Mouse (Mus musculus): Measurements from ENCODE around the gene Cryab. TPM values are rescaled to one million over a fixed set of nuclear protein-coding genes. Genes with fewer than 3 reads are reported as not detected.
A peak's percentile ranks its signal among the peaks of the same experiment; 100 is the strongest.

The Cryab gene
- polyA plus RNA-seq, 1 experiment from 2014 or later, result 5.3 TPM

DNA sequence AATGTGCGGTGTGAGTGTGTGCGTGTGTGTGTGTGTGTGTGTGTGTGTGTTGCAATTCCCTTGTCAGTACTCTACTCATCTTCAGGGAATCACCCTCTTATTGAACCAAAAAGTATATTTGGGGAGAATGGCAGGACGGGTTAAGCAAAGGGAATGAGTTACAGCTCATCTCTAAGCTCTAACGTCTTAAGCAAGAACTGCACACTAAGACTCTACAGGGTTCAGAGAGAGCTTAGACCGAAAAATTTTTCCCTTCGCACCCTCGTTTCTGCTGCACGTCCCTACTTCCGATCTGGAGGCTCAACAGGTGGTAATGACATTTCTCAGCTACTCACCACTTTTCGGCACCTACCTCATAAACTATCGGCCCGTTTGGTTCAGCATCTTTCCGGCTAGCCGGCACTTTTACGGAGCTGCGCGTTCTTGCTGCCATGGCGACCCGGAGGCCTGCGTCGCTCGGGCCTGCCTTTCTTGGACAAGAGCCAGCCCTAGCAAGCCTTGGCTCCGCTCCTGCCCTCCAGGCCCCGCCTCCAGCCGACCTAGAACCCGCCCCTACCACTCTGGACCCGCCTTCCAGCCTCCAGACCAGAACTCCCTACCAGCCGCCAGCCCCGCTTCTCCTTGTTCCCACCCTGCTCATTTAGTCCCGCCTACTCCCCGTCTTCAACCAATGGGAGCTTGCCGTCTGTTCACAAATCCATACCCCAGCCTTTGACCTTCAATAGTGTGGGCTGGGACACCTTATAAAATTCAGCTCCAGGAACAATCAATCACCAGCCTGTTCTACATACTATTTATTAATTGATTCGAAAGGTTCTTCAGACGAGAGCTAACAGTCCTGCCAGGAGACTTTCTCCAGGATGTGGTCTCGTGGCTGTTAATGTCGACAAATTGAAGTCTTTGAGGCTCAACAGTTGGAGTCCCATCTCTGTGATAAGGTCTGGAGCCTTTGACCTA is 11.9 kb upstream of the Cryab start, which contains the start of gene Dixdc1:
Gene Dixdc1, minus strand, starts transcription at position 604 of the 957 bp plus-strand sequence.
- ATAC-seq (ENCODE audit: low FRiP score), result peak; percentile 97
- Histone ChIP-seq H3K9ac (ENCODE audit: low read length) (no peak within 1 kb of the TSS), H3K4me3 (ENCODE audit: low read depth, low read length) (peak within 1 kb of the TSS; percentile 15), H3K27ac (ENCODE audit: low read depth, low read length) (no peak within 1 kb of the TSS), H3K4me1 (ENCODE audit: control insufficient read depth, insufficient read depth, low read length) (no peaks in the 10 kb centered on the region), H3K36me3 (ENCODE audit: control insufficient read depth, insufficient read depth, low read length) (no peaks in the 10 kb centered on the region), H3K27me3 (ENCODE audit: control insufficient read depth, insufficient read depth, low read length) (no peaks in the 10 kb centered on the region), H3K4me2 (peak within 1 kb of the TSS; percentile 42), H3K9me3 (ENCODE audit: control insufficient read depth, low read length) (no peaks in the 10 kb centered on the region)
- 14% methylated on average over 36 of the region's 36 CpGs for WGBS
- DNase-seq (ENCODE audit: low spot score, missing footprints), result peak; percentile 98

DNA sequence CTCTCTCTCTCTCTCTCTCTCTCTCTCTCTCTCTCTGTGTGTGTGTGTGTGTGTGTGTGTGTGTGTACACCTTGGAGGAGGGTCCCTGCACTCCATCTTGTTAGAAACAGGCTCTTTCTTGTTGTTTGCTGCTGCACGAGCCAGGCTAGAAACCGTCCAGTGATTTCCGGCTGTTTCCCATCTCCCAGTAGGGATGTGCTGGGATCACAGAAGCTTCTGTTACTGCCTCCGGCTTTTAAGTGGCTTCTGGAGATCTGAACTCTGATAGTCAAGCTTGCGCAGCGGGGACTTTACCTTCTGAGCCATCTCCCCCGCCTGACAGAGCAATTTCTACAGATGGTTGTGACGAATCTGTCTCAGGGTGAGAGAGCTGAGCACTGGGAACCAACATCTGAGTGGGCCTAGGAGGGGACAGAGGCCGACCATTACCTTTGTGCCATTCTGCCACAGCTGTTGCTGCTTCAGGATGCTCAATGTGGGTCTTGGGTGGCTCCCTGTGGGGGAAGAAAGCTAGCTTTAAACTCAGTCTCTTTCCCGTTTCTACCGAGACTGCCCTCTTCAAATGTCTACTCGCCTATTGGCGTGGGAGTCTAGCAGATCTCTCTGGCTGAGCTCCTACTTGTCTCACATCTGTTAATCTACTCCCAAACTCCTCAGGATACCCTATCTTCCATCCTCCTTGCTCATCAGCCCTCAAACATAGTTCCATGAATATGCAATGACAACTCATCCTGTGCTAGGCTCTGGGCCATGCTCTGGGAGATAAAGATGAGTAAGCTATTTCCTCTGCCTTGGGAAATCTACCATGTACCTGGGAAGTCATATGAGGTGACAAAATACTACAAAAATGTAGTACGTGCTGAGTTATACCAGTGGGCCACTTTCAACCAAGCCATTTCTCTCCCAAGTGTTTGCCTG is 10.0 kb upstream of the Cryab start:
- DNase-seq (ENCODE audit: low spot score, missing footprints), result peak; percentile 81
- WGBS, result 90% methylated on average over 14 of the region's 14 CpGs
- no peak overlapping the region for H3K4me2 ChIP-seq

DNA sequence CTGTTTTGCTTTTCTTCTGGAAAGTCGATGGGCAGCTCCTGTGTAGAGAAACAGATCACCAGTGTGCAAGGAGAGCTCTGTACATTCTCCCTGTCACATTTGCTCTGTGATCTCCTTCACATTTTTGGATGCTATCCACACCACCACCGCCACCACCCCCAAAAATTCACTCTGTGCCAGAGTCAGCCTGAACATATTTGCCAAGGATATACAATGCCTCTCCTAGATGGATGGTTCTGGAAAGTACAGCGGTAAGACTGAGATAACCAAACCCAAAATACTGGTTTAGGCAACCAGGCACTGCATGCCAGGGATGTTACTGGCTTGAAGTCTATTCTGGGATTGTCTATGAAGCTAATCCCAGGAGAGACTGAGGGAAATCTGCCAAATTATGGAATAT is 8.9 kb upstream of the Cryab start:
- no peak for DNase-seq (ENCODE audit: low spot score, missing footprints)
- no peaks in the 10 kb centered on the region; the same call in 1 of the 2 replicates for H3K27me3 ChIP-seq (ENCODE audit: control insufficient read depth, insufficient read depth, low read length)
- 84% methylated on average over 3 of the region's 3 CpGs for WGBS

More for the DNA sequence above, 10.0 kb upstream of the Cryab start:
- Histone ChIP-seq H3K36me3 (ENCODE audit: control insufficient read depth, insufficient read depth, low read length) (no peaks in the 10 kb centered on the region), H3K4me3 (ENCODE audit: low read depth, low read length) (no peak overlapping the region), H3K27me3 (ENCODE audit: control insufficient read depth, insufficient read depth, low read length) (no peaks in the 10 kb centered on the region; the same call in 1 of the 2 replicates), H3K9me3 (ENCODE audit: control insufficient read depth, low read length) (no peaks in the 10 kb centered on the region), H3K27ac (ENCODE audit: low read depth, low read length) (no peak overlapping the region), H3K4me1 (ENCODE audit: control insufficient read depth, insufficient read depth, low read length) (peaks cover 2% of the 10 kb centered on the region; the same call in 1 of the 2 replicates), H3K9ac (ENCODE audit: low read length) (no peak overlapping the region)
- ATAC-seq (ENCODE audit: low FRiP score), result no peak

DNA sequence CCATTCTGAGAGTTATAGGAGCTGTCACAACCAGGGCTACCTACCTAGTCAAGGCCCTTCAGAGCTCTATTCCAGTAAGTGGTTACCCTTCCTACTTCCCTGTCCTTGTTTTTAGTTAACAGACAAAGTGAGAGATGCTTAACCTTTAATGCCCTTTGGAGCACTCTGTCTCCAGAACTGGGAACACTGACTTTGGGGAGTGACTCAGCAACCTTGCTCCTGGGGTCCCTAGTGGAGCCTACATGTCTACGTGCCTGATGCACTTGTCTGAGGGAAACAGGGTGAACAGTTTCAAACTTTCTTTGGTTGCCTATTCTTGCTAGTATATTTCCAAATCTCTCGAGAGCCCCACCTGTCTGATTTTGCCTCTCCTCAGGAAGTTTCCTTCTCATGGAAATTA is 8.4 kb upstream of the Cryab start:
- 78% methylated on average over 2 of the region's 2 CpGs for WGBS
- no peak for DNase-seq (ENCODE audit: low spot score, missing footprints)

More for the DNA sequence above, 8.9 kb upstream of the Cryab start:
- no peak for ATAC-seq (ENCODE audit: low FRiP score)
- Histone ChIP-seq H3K36me3 (ENCODE audit: control insufficient read depth, insufficient read depth, low read length) (no peaks in the 10 kb centered on the region), H3K9ac (ENCODE audit: low read length) (no peak overlapping the region), H3K27ac (ENCODE audit: low read depth, low read length) (no peak overlapping the region), H3K4me3 (ENCODE audit: low read depth, low read length) (no peak overlapping the region), H3K4me2 (no peak overlapping the region), H3K9me3 (ENCODE audit: control insufficient read depth, low read length) (no peaks in the 10 kb centered on the region), H3K4me1 (ENCODE audit: control insufficient read depth, insufficient read depth, low read length) (peaks cover 2% of the 10 kb centered on the region; the same call in 1 of the 2 replicates)

DNA sequence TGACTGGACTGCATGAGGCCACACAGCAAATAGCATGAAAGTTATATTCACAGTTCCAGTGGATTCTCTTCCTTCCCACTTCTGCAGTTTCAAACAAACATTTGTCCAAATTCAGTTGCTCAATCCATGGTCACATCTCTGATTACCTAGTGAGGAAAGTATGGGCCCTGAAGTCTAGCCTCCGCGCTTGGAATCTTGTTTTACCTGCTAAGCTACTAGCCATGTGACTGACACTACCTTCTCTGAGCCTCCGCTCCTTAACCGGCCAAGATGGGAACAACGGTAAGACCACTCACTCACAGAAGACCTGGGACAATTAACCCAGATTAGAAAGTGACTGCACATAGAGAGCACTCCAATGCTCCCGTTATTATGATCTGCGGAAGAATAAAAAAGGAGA is 5.3 kb upstream of the Cryab start:
- H3K9ac ChIP-seq (ENCODE audit: low read length), result peak overlapping the region; percentile 59
- 14% methylated on average over 7 of the region's 7 CpGs for WGBS
- no peaks in the 10 kb centered on the region for H3K36me3 ChIP-seq (ENCODE audit: control insufficient read depth, insufficient read depth, low read length)
- ATAC-seq (ENCODE audit: low FRiP score) (no peak), DNase-seq (ENCODE audit: low spot score, missing footprints) (no peak)
- peaks cover 2% of the 10 kb centered on the region; the same call in 1 of the 2 replicates for H3K4me1 ChIP-seq (ENCODE audit: control insufficient read depth, insufficient read depth, low read length)
- H3K27me3 ChIP-seq (ENCODE audit: control insufficient read depth, insufficient read depth, low read length), result no peaks in the 10 kb centered on the region; the same call in 1 of the 2 replicates
- H3K27ac ChIP-seq (ENCODE audit: low read depth, low read length), result no peak overlapping the region
- H3K4me2 ChIP-seq, result peak overlapping the region; percentile 53
- H3K9me3 ChIP-seq (ENCODE audit: control insufficient read depth, low read length), result no peaks in the 10 kb centered on the region
- H3K4me3 ChIP-seq (ENCODE audit: low read depth, low read length), result peak overlapping the region; percentile 28

More for the DNA sequence above, 8.4 kb upstream of the Cryab start:
- H3K4me2 ChIP-seq, result no peak overlapping the region
- H3K27ac ChIP-seq (ENCODE audit: low read depth, low read length), result no peak overlapping the region
- H3K4me3 ChIP-seq (ENCODE audit: low read depth, low read length), result no peak overlapping the region
- H3K27me3 ChIP-seq (ENCODE audit: control insufficient read depth, insufficient read depth, low read length), result no peaks in the 10 kb centered on the region; the same call in 1 of the 2 replicates
- H3K4me1 ChIP-seq (ENCODE audit: control insufficient read depth, insufficient read depth, low read length), result peaks cover 2% of the 10 kb centered on the region; the same call in 1 of the 2 replicates
- no peak overlapping the region for H3K9ac ChIP-seq (ENCODE audit: low read length)
- no peaks in the 10 kb centered on the region for H3K36me3 ChIP-seq (ENCODE audit: control insufficient read depth, insufficient read depth, low read length)
- H3K9me3 ChIP-seq (ENCODE audit: control insufficient read depth, low read length), result no peaks in the 10 kb centered on the region
- no peak for ATAC-seq (ENCODE audit: low FRiP score)

DNA sequence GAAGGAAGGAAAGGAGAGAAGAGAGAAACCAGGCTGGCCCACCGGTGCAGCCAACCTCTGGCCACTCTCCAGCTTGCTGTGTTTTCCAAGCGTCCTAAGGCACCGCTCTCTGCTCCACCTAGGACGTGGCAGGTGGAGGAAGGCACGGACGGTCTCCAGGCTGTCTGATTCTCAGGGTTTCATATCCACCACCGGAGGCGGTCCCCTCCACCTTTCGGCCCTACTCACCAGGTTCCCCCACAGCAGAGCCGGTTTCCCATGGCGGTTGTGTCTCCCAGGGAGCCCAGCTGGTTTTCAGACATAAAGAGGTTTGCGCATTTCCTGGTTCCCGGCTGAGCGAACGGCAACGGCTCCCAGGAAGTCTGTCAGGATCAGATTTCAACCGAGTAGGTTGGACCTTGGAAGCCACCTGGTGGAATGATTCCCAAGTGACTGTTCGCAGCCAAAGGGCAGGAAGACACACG is 4.9 kb upstream of the Cryab start, which contains the start of gene 2310030G06Rik:
Gene 2310030G06Rik, minus strand, starts transcription at position 323 of the 464 bp plus-strand sequence.
- Histone ChIP-seq H3K4me2 (peak within 1 kb of the TSS; percentile 53), H3K27ac (ENCODE audit: low read depth, low read length) (no peak within 1 kb of the TSS), H3K36me3 (ENCODE audit: control insufficient read depth, insufficient read depth, low read length) (no peaks in the 10 kb centered on the region), H3K9ac (ENCODE audit: low read length) (peak within 1 kb of the TSS; percentile 59), H3K9me3 (ENCODE audit: control insufficient read depth, low read length) (no peaks in the 10 kb centered on the region), H3K4me3 (ENCODE audit: low read depth, low read length) (peak within 1 kb of the TSS; percentile 28), H3K27me3 (ENCODE audit: control insufficient read depth, insufficient read depth, low read length) (no peaks in the 10 kb centered on the region; the same call in 1 of the 2 replicates), H3K4me1 (ENCODE audit: control insufficient read depth, insufficient read depth, low read length) (peaks cover 2% of the 10 kb centered on the region; the same call in 1 of the 2 replicates)
- peak; percentile 82 for DNase-seq (ENCODE audit: low spot score, missing footprints)
- ATAC-seq (ENCODE audit: low FRiP score), result no peak
- 1% methylated on average over 19 of the region's 19 CpGs for WGBS

DNA sequence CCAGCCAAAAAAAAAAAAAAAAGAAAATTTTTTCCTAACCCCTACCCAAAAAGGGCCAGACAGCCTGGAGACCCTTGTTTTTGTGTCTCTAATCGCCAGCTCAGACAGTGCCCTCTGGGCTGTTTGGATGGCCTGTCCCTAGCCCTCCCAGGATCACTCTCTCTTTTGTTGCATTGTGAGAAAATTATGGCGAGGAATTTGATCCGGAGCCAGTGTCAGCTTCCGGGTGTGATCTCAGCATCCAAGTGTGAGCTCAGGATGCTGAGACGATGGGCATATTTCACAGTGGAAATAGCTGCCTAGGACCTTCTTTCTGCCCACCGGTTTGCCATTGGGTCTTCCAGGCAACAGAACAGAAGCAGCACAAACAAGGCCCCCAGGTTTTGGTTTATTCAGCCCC is 419 bp upstream of the Cryab start:
- Histone ChIP-seq H3K27me3 (ENCODE audit: control insufficient read depth, insufficient read depth, low read length) (no peaks in the 10 kb centered on the region; the same call in 1 of the 2 replicates), H3K27ac (ENCODE audit: low read depth, low read length) (no peak overlapping the region)
- 72% methylated on average over 6 of the region's 6 CpGs for WGBS

DNA sequence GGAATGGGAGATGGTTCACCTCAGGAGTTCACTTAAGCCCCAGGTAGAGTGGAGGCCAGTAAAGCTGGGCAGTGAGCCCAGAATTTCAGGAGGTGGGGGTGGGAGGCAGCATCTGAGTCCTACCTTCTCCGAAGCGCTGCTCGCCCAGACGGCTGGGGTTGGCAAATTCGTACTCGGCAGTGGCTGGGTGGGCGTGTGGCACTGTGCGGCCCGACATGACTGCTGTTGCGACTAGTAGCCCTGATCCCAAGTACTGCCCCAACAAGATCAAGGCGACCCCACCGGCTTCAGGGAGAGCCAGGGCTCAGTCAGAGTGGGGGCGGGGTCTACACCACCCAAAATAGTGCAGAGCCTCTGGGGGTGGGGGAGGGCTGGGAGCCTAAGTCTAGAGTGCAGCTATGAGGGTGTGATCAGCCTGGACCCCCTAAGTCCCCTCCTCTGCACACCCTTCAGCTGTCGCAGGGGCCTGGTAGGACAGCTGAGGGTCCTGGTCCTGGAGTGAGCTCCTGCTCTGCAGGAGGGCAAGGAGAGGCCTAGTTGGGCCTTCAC is 1.0 kb downstream of the Cryab start, which contains the start of gene Hspb2:
Gene Hspb2, minus strand, starts transcription at position 301 of the 549 bp plus-strand sequence.
- 71% methylated on average over 14 of the region's 14 CpGs for WGBS
- DNase-seq (ENCODE audit: low spot score, missing footprints) (no peak), ATAC-seq (ENCODE audit: low FRiP score) (no peak)
- H3K4me3 ChIP-seq (ENCODE audit: low read depth, low read length), result no peak within 1 kb of the TSS
- H3K4me2 ChIP-seq, result no peak within 1 kb of the TSS
- H3K9ac ChIP-seq (ENCODE audit: low read length), result no peak within 1 kb of the TSS
- H3K9me3 ChIP-seq (ENCODE audit: control insufficient read depth, low read length), result no peaks in the 10 kb centered on the region
- H3K36me3 ChIP-seq (ENCODE audit: control insufficient read depth, insufficient read depth, low read length), result no peaks in the 10 kb centered on the region
- no peak within 1 kb of the TSS for H3K27ac ChIP-seq (ENCODE audit: low read depth, low read length)
- H3K4me1 ChIP-seq (ENCODE audit: control insufficient read depth, insufficient read depth, low read length), result no peaks in the 10 kb centered on the region
- no peaks in the 10 kb centered on the region for H3K27me3 ChIP-seq (ENCODE audit: control insufficient read depth, insufficient read depth, low read length)

More for the DNA sequence above, 419 bp upstream of the Cryab start:
- Histone ChIP-seq H3K9me3 (ENCODE audit: control insufficient read depth, low read length) (no peaks in the 10 kb centered on the region), H3K36me3 (ENCODE audit: control insufficient read depth, insufficient read depth, low read length) (no peaks in the 10 kb centered on the region), H3K9ac (ENCODE audit: low read length) (no peak overlapping the region), H3K4me2 (no peak overlapping the region), H3K4me3 (ENCODE audit: low read depth, low read length) (no peak overlapping the region), H3K4me1 (ENCODE audit: control insufficient read depth, insufficient read depth, low read length) (peaks cover 2% of the 10 kb centered on the region; the same call in 1 of the 2 replicates)
- DNase-seq (ENCODE audit: low spot score, missing footprints) (no peak), ATAC-seq (ENCODE audit: low FRiP score) (no peak)
